8 mouse cellular contexts compared by ENCODE assay signal in the genomic region with DNA sequence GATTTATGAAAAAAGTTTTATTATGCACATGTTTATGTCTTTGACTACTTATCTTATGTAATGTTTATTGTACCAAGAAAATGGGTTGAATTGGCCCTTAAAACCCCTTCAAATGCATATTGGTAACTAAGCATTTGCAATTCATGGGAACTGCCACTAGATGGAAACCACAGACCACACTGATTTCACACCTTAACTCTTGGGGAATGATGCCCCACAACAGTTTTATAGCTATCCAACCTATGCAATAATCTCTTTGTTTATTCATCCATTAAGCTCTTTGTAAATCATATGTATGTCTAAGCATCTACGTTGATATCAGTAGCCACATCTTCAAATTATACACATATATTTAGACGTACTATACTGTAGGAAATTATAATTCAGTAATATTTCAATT.
DNase-seq lines count a peak whose midpoint lies in the region; ATAC-seq and TF ChIP-seq lines count a peak whose summit lies in the region.

No protein-coding gene starts in this region.

- no peak overlapping the region for H3K27ac ChIP-seq in forebrain, embryonic 11.5 days (ENCODE audit: low read depth, low read length)
- H3K27ac ChIP-seq in forebrain, embryonic 10.5 days, result no peak overlapping the region
- H3K27ac ChIP-seq in neural tube, embryonic 11.5 days (ENCODE audit: low read depth, low read length), result no peak overlapping the region
- no peak overlapping the region for H3K27ac ChIP-seq in neural tube, embryonic 15.5 days (replicated peaks)
- no peak overlapping the region for H3K27ac ChIP-seq in hindbrain, embryonic 11.5 days (ENCODE audit: low read depth, low read length)
- H3K27ac ChIP-seq in stomach, postnatal 0 days (replicated peaks), result no peak overlapping the region

- 59% methylated on average over 2 of the region's 2 CpGs for WGBS in forebrain, embryonic 11.5 days
- 57% methylated on average over 2 of the region's 2 CpGs for WGBS in forebrain, embryonic 10.5 days
- WGBS in neural tube, embryonic 11.5 days, result 59% methylated on average over 2 of the region's 2 CpGs
- 51% methylated on average over 2 of the region's 2 CpGs for WGBS in neural tube, embryonic 15.5 days
- 60% methylated on average over 2 of the region's 2 CpGs for WGBS in hindbrain, embryonic 11.5 days
- WGBS in stomach, postnatal 0 days, result 28% methylated on average over 2 of the region's 2 CpGs

- H3K4me1 ChIP-seq in forebrain, embryonic 11.5 days (replicated peaks; ENCODE audit: control insufficient read depth, insufficient read depth, low read length), result no peaks in the 10 kb centered on the region
- H3K4me1 ChIP-seq in forebrain, embryonic 10.5 days, result peaks cover 6% of the 10 kb centered on the region
- no peaks in the 10 kb centered on the region for H3K4me1 ChIP-seq in neural tube, embryonic 11.5 days (ENCODE audit: control insufficient read depth, insufficient read depth, low read length)
- H3K4me1 ChIP-seq in neural tube, embryonic 15.5 days, result no peaks in the 10 kb centered on the region
- H3K4me1 ChIP-seq in hindbrain, embryonic 11.5 days (replicated peaks; ENCODE audit: control insufficient read depth, insufficient read depth, low read length), result no peaks in the 10 kb centered on the region
- no peaks in the 10 kb centered on the region for H3K4me1 ChIP-seq in stomach, postnatal 0 days (replicated peaks; ENCODE audit: control insufficient read depth, insufficient read depth)

- ATAC-seq in forebrain, embryonic 11.5 days (replicated peaks; ENCODE audit: low FRiP score), result peak; percentile 51; the same call in 1 of the 2 replicates
- ATAC-seq in neural tube, embryonic 11.5 days (ENCODE audit: insufficient read depth, low FRiP score, low TSS enrichment), result peak; percentile 41; the same call in 1 of the 2 replicates
- no peak for ATAC-seq in neural tube, embryonic 15.5 days (ENCODE audit: low FRiP score)
- ATAC-seq in hindbrain, embryonic 11.5 days (ENCODE audit: low FRiP score), result peak; percentile 66
- no peak for ATAC-seq in stomach, postnatal 0 days (ENCODE audit: low FRiP score, low TSS enrichment)

- no peak overlapping the region for H3K9ac ChIP-seq in forebrain, embryonic 11.5 days (ENCODE audit: low read length)
- no peak overlapping the region for H3K9ac ChIP-seq in neural tube, embryonic 11.5 days (ENCODE audit: low read length)
- no peak overlapping the region for H3K9ac ChIP-seq in neural tube, embryonic 15.5 days (replicated peaks)
- no peak overlapping the region for H3K9ac ChIP-seq in hindbrain, embryonic 11.5 days (ENCODE audit: low read depth, low read length)
- H3K9ac ChIP-seq in stomach, postnatal 0 days (ENCODE audit: low read length), result no peak overlapping the region

- H3K9me3 ChIP-seq in forebrain, embryonic 11.5 days (ENCODE audit: control insufficient read depth, low read length), result no peaks in the 10 kb centered on the region
- no peaks in the 10 kb centered on the region for H3K9me3 ChIP-seq in forebrain, embryonic 10.5 days
- H3K9me3 ChIP-seq in neural tube, embryonic 11.5 days (ENCODE audit: control insufficient read depth, low read length), result no peaks in the 10 kb centered on the region
- no peaks in the 10 kb centered on the region for H3K9me3 ChIP-seq in neural tube, embryonic 15.5 days (replicated peaks)
- H3K9me3 ChIP-seq in hindbrain, embryonic 11.5 days (ENCODE audit: control insufficient read depth, low read length), result no peaks in the 10 kb centered on the region
- H3K9me3 ChIP-seq in stomach, postnatal 0 days (ENCODE audit: control insufficient read depth, low read length), result no peaks in the 10 kb centered on the region

- no peaks in the 10 kb centered on the region for H3K27me3 ChIP-seq in forebrain, embryonic 11.5 days (ENCODE audit: control insufficient read depth, insufficient read depth, low read length)
- H3K27me3 ChIP-seq in forebrain, embryonic 10.5 days (ENCODE audit: poor library complexity, severe bottlenecking), result no peaks in the 10 kb centered on the region
- no peaks in the 10 kb centered on the region for H3K27me3 ChIP-seq in neural tube, embryonic 11.5 days (ENCODE audit: control insufficient read depth, insufficient read depth, low read length)
- no peaks in the 10 kb centered on the region for H3K27me3 ChIP-seq in neural tube, embryonic 15.5 days (replicated peaks)
- H3K27me3 ChIP-seq in hindbrain, embryonic 11.5 days (ENCODE audit: control insufficient read depth, insufficient read depth, low read length), result no peaks in the 10 kb centered on the region
- no peaks in the 10 kb centered on the region for H3K27me3 ChIP-seq in stomach, postnatal 0 days (ENCODE audit: control insufficient read depth, insufficient read depth, low read length)

- no peak for DNase-seq in forebrain, embryonic 11.5 days (ENCODE audit: low spot score)
- DNase-seq in forebrain, embryonic 10.5 days (ENCODE audit: extremely low spot score, low spot score), result no peak
- peak; percentile 15 for DNase-seq in neural tube, embryonic 11.5 days (ENCODE audit: low spot score)
- peak; percentile 64 for DNase-seq in hindbrain, embryonic 11.5 days (ENCODE audit: low spot score)
- no peak for DNase-seq in stomach, postnatal 0 days (ENCODE audit: low spot score)
- no peak for DNase-seq in thymus, postnatal 36 days
- no peak for DNase-seq in lung, postnatal 14 days

- no peaks in the 10 kb centered on the region for H3K36me3 ChIP-seq in forebrain, embryonic 11.5 days (ENCODE audit: control insufficient read depth, insufficient read depth, low read length)
- no peaks in the 10 kb centered on the region for H3K36me3 ChIP-seq in forebrain, embryonic 10.5 days (replicated peaks)
- H3K36me3 ChIP-seq in neural tube, embryonic 11.5 days (ENCODE audit: control insufficient read depth, insufficient read depth, low read length), result no peaks in the 10 kb centered on the region
- H3K36me3 ChIP-seq in neural tube, embryonic 15.5 days, result no peaks in the 10 kb centered on the region
- H3K36me3 ChIP-seq in hindbrain, embryonic 11.5 days (ENCODE audit: control insufficient read depth, insufficient read depth, low read length), result no peaks in the 10 kb centered on the region
- H3K36me3 ChIP-seq in stomach, postnatal 0 days (ENCODE audit: control insufficient read depth, insufficient read depth, low read length), result no peaks in the 10 kb centered on the region

- no peak for TF ChIP-seq EP300 in stomach, postnatal 0 days (optimal IDR thresholded peaks at IDR 0.05)

- H3K4me3 ChIP-seq in forebrain, embryonic 11.5 days (ENCODE audit: low read depth, low read length), result no peak overlapping the region
- H3K4me3 ChIP-seq in forebrain, embryonic 10.5 days, result no peak overlapping the region
- H3K4me3 ChIP-seq in neural tube, embryonic 11.5 days (ENCODE audit: low read depth, low read length), result no peak overlapping the region
- no peak overlapping the region for H3K4me3 ChIP-seq in neural tube, embryonic 15.5 days (replicated peaks)
- H3K4me3 ChIP-seq in hindbrain, embryonic 11.5 days (ENCODE audit: low read depth, low read length), result no peak overlapping the region
- H3K4me3 ChIP-seq in stomach, postnatal 0 days (ENCODE audit: low read depth, low read length), result no peak overlapping the region

- peak; percentile 84 for TF ChIP-seq CTCF in stomach, postnatal 0 days (IDR thresholded peaks at IDR 0.05; ENCODE audit: low read depth)

- no peak overlapping the region for H3K4me2 ChIP-seq in forebrain, embryonic 11.5 days (ENCODE audit: low read depth, low read length, severe bottlenecking)
- no peak overlapping the region for H3K4me2 ChIP-seq in neural tube, embryonic 11.5 days (ENCODE audit: low read depth)
- H3K4me2 ChIP-seq in neural tube, embryonic 15.5 days, result no peak overlapping the region
- no peak overlapping the region for H3K4me2 ChIP-seq in hindbrain, embryonic 11.5 days (replicated peaks; ENCODE audit: low read depth, low read length)
- H3K4me2 ChIP-seq in stomach, postnatal 0 days (replicated peaks; ENCODE audit: low read depth), result no peak overlapping the region

Comparison
In these comparisons a context has a peak if more than half of its experiments do, and no peak if none do; other contexts are left out.
1. ATAC-seq: peak in forebrain, embryonic 11.5 days (single experiment), neural tube, embryonic 11.5 days (single experiment) and hindbrain, embryonic 11.5 days (single experiment); none in neural tube, embryonic 15.5 days (single experiment) and stomach, postnatal 0 days (single experiment).
2. DNase-seq: peak in neural tube, embryonic 11.5 days (single experiment) and hindbrain, embryonic 11.5 days (single experiment); none in forebrain, embryonic 11.5 days (single experiment), forebrain, embryonic 10.5 days (single experiment), stomach, postnatal 0 days (single experiment), thymus, postnatal 36 days (0 of 2) and lung, postnatal 14 days (single experiment).